Mouse (Mus musculus) urinary bladder, postnatal 36 days (tissue): ENCODE results near the gene Ror2.

Source experiments
- DNase-seq, 2 experiments: peaks; one replicate each; pipeline ENCODE4 v3.0.0; 2022; ENCODE audit warnings: low spot score in 2 of 2, mixed read lengths in 1 of 2

Ror2 gene

GRCm38 (mm10) chr13:53233826-53234786, 51.8 kb downstream of the Ror2 start:
- no peak for DNase-seq

DNA sequence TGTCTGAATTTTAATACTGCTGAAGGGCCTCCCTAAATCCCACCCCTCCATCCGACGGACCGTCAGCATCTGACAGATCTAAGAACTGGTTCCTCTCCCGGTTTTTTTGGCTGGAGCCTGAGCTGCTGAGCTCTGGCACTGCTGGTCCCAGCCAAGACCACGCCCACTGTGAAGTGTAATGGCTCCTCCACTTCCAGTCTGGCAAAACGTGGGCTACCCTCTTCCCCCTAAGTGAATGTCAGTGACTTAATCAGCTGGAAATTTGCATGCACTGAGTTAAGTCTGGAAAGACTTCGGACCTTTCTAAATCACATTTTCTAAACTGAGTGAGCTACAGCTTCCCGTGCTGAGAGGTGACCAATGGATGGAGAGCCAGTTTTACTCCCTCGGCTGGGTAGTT, 52.5 kb downstream of the Ror2 start:
- DNase-seq, result peak in 1 of 2 experiments; percentile 28

GRCm38 (mm10) chr13:53232419-53232818, 53.5 kb downstream of the Ror2 start:
- no peak for DNase-seq

GRCm38 (mm10) chr13:53230446-53231161, 55.3 kb downstream of the Ror2 start:
- DNase-seq, result peak in 1 of 2 experiments; percentile 36

DNA sequence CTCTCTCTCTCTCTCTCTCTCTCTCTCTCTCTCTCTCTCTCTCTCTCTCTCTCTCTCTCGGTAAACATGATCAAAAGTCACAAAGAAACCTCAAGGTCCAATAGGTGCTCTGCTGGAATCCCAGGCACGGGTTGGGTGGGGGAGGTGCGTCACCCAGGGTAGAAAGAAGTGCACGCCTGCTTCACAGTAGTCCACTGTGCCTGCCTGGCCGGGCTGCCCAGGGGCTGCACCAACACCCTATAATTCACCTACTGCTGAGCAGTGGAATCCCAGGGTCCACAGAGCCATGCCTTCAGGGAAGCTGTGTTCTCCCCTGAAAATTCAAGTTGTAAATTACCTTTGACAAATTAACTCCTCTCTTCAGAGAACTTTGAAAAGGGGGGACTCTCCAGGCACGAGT, 58.9 kb downstream of the Ror2 start:
- no peak for DNase-seq

- DNase-seq, result no peak
These were observed 59.5 kb downstream of the Ror2 start for GRCm38 (mm10) chr13:53226461-53226860.

- DNase-seq, result no peak
These were observed 60.0 kb downstream of the Ror2 start for GRCm38 (mm10) chr13:53225925-53226324.

DNA sequence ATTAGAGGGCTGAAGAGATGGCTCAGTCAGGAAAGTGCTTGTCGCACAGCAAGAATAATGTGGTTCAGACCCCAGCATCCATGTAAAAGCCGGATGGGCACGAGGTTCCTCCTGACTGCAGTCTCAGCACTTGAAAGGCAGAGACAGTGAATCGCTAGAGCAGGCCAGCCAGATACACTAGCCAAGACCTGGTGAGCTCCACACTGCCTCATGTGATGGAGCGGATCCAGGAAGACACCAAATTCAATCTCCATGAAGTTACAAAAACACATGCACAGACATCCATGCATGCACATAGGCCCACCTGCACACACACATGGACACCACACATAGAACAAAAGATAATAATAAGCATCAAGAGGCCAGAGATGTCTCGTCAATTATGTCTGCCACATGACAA, 64.7 kb downstream of the Ror2 start:
- no peak for DNase-seq

- DNase-seq, result no peak
These were observed 66.0 kb downstream of the Ror2 start for GRCm38 (mm10) chr13:53219889-53220288.

GRCm38 (mm10) chr13:53219391-53219790, 66.5 kb downstream of the Ror2 start:
- DNase-seq, result no peak

DNA sequence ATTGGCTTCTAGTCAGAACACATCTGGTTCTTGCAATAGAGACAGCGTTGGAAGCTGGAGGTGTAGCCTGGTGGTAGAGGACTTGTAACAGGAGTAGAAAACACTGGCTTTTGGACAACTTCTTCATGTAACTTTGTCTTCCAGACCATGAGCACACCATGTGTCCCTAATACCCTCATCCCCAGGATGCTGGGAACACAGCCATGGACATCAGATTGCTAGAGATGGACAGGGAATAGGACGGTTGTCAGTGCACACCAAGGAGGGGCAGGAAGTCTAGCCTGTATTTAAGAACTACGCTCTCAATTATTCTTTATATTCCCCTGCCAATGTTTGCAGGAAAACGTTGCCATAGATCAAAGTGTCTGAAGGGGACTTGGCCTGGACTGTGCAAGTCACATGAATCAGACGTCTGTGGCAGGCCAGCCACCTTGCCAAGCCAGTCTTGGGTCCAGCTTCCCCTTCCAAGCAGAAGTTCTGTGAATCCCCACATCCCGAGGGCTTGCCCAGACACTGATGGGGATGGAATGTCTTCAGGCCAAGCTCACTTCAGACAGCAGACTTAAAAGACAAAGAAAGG, 68.4 kb downstream of the Ror2 start:
- no peak for DNase-seq

DNA sequence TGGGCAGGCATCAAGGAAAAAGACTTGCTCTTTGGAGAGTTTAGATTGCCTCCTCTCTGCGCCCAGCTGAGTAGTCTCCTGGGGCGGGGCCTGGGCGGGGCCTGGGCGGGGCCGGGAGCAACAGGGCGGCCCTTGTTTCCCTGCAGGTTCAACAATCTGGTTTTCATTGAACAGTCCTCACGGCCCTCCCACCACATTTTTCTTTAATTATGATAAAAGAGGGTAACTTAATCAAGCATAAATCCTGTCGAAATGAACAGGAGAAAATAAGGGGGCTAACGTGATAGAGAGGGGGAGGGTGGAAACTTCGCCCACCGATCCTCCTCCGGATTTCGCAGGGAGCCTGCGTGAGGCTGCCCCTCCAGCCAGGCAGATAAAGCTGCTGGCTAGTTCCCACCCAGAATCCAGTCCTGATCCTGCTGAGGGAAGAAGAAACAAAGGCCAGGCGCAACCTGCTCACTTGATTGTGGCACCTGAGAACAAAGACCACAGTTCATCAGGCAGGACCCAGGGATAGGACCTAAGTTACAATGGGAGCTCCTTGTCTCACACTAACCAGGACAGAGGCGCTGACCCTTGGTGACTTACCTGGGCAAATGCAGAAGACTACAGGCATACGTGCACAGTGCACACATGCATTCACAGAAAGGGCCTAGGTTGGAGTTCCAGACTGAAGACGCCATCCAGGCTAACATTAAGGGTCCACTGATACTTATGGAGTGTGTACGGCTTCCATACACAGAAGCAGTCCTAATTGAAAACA, 73.8 kb downstream of the Ror2 start:
- DNase-seq, result no peak

- DNase-seq, result no peak
These were observed 77.4 kb downstream of the Ror2 start for GRCm38 (mm10) chr13:53208556-53208955.

DNA sequence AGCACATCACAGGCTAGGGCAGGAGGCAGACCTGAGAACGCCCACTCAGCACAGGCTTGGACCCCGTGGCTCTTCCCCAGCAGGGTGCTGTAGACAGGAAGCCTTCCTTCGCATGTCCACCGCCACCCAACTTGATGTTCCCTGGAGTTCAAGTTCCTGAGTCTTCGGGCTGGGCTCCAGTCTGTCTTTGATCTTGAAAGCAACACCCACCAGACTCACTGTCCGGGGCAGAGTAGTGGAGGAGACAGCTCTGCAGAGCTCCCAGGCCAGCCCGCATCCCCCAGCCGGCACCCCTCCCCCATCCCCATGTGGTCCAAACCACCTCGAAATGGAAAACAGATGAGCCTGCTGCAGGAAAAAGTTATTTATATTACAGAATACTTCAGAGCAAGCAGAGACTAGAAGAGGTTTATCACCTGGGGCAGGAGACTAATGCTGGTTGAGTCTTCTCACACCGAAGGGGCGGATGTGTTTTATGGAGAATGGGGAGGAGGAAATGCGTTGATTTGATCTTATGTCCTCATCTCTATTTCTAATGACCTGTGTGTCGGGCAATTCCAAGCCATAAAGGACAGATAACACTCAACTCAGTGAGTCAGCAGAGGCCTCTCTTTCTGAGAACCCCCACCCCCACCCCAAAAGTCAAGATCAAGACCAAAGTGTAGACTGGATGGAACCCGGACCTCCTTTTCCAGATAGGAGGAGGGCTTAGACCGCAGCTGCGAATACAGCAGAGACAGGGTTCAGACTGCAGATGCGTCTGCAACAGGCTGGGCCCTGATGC, 80.6 kb downstream of the Ror2 start:
- DNase-seq, result no peak

- DNase-seq, result no peak
These were observed 83.5 kb downstream of the Ror2 start for GRCm38 (mm10) chr13:53202439-53202830.

DNA sequence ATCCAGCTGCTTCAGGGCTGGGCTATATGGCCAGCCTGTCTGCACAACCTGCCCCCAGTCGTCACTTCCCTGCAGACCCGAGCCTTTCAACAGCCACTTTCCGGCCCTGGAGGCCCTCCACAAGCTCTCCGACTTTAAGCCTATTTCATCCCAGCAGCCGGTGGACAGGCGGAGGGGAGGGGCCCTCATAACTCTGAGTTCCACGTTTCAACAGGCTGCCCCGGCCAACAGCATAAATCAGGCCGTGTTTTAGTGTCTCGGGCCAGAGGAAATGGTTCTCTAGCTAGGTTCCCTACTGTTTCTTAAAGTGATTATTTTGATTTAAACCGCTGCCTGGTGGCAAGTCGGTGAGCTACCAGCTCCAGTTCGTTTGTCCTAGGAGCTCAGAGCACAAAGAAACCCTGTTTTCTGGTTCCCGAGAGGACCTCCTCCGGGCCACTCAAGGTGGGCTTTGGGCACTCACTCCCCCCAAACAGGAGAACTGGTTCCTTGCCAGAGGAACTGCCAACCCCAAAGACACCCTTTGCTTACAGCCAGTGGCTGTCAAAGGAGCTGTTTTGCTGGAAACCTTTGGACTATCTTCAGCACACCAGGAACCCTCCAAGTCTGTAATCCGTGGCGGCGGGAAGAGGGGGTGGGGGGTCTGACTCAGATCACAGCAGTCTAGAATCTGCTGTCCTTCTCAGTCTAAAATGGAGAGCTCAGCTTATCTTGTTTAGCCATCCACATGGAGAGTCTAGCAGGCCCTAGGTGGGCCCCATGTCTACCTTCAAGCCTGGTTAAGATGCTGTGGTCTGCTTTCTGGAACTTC, 84.1 kb downstream of the Ror2 start:
- DNase-seq, result peak; percentile 42 to 62

DNA sequence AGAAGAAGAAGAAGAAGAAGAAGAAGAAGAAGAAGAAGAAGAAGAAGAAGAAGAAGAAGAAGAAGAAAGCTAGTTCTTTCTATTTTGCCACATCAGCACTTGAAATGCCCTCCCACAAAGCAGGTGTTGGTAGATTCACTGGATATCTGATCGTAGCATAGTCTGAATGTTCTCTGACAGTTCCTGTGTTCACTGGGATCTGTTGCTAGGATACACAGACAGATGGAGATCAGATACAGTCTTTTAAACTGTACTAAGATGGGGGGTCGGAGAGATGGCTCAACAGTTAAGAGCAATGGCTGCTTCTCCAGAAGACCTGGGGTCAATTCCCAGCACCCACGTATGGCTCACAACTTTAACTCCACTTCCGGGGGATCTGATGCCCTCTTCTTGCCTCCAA, 85.8 kb downstream of the Ror2 start:
- no peak for DNase-seq

- DNase-seq, result no peak
These were observed 86.7 kb downstream of the Ror2 start for GRCm38 (mm10) chr13:53199262-53199661.

DNA sequence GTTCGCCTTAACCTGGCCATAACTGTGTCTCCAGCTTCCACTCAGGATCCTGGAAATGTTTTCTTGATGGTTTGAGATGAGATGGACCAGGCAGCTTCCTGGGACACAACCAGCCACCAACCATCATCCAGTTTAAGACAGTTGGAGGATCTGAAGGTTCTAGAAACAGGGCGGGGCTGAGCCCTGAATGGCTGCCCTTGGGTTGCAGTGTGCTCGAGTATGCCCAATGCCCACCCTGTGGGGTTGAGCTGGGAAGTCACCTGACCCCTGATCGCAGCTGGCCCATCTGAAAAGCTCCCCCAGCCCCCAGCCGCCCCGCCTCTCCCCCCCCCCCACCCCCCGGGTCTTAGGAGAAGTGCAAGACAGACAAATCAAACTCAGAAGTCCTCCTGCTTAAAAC, 89.2 kb downstream of the Ror2 start:
- no peak for DNase-seq
